Mouse (Mus musculus) spleen, adult 2 months (tissue): ENCODE results near the gene Lef1. TPM values are rescaled to one million over a fixed set of nuclear protein-coding genes. Genes with fewer than 3 reads are reported as not detected.

Source experiments
- DNase-seq, 2 experiments: peaks; one replicate each; pipeline versions ENCODE4 v3.0.0 to v3.0.0-alpha.2; 2012 to 2021; ENCODE audit warnings: low spot score in 2 of 2, low read depth in 1 of 2
- H3K27ac ChIP-seq: fragments of 200-500 bp; 2 replicates; pipeline ENCODE4 v1.5.1; 2012; ENCODE audit warnings: low read length, inconsistent platforms; ENCODE audit not compliant: insufficient read depth
- H3K27me3 ChIP-seq: fragments of 200-500 bp; 2 replicates; pipeline ENCODE4 v1.6.1; 2012; ENCODE audit warnings: mild to moderate bottlenecking, moderate library complexity, low read length, inconsistent platforms; ENCODE audit not compliant: control insufficient read depth, insufficient read depth
- H3K36me3 ChIP-seq: fragments of 200-500 bp; 2 replicates; pipeline ENCODE4 v1.6.1; 2012; ENCODE audit warnings: mild to moderate bottlenecking, low read length, inconsistent platforms; ENCODE audit not compliant: control insufficient read depth, insufficient read depth
- H3K4me1 ChIP-seq: fragments of 200-500 bp; 2 replicates; pipeline ENCODE4 v1.6.1; 2011; ENCODE audit warnings: inconsistent platforms; ENCODE audit not compliant: control insufficient read depth, insufficient read depth, insufficient read length
- H3K4me3 ChIP-seq: fragments of 200-500 bp; 2 replicates; pipeline ENCODE4 v1.5.1; 2011; ENCODE audit warnings: mild to moderate bottlenecking, inconsistent platforms; ENCODE audit not compliant: insufficient read depth, insufficient read length; ENCODE audit errors: extremely low read depth
- CTCF ChIP-seq: fragments of 200-500 bp; IDR thresholded peaks from 2 replicates; pipeline ENCODE4 v1.5.1; 2011; ENCODE audit warnings: mild to moderate bottlenecking, inconsistent platforms; ENCODE audit not compliant: insufficient read depth, insufficient read length, insufficient replicate concordance; ENCODE audit errors: extremely low read depth
- POLR2A ChIP-seq: fragments of 200-500 bp; IDR thresholded peaks from 2 replicates; pipeline ENCODE4 v1.6.1; 2011; ENCODE audit warnings: low read depth, low read length, inconsistent platforms
- WGBS: fragments of 180-500 bp; shearing (Covaris S2); methylation state at CpG from one replicate; pipeline ENCODE4 v1.1.7; 2018; 5-methylcytosine and 5-hydroxymethylcytosine counted together
- polyA plus RNA-seq: library from polyadenylated mRNA; depleted of rRNA; stranded (reverse); fragments of >200 nt; gene quantifications from 2 replicates; pipeline ENCODE4 v1.2.3, GENCODE M21; 2012

The Lef1 gene
- polyA plus RNA-seq, 1 experiment = 50.9 TPM

- H3K4me1 ChIP-seq = no peaks in the 10 kb centered on the region
- H3K36me3 ChIP-seq = no peaks in the 10 kb centered on the region
- no peaks in the 10 kb centered on the region for H3K27me3 ChIP-seq
- 91% methylated on average over 3 of the region's 3 CpGs for WGBS
- TF ChIP-seq POLR2A (no peak), CTCF (no peak)
- H3K27ac ChIP-seq = no peak overlapping the region
- DNase-seq = no peak
- H3K4me3 ChIP-seq = no peak overlapping the region
Measured at GRCm38 (mm10) chr3:131255399-131255981, 145.2 kb downstream of the Lef1 start.

- no peak for DNase-seq
- no peak for TF ChIP-seq CTCF
- no peak for TF ChIP-seq POLR2A
- H3K4me1 ChIP-seq = no peaks in the 10 kb centered on the region
- no peak overlapping the region for H3K4me3 ChIP-seq
- H3K27me3 ChIP-seq = no peaks in the 10 kb centered on the region
- WGBS = 94% methylated on average over 3 of the region's 3 CpGs
- H3K27ac ChIP-seq = no peak overlapping the region
- H3K36me3 ChIP-seq = no peaks in the 10 kb centered on the region
Measured at GRCm38 (mm10) chr3:131258921-131259320, 148.7 kb downstream of the Lef1 start.

- Histone ChIP-seq H3K4me1 (no peaks in the 10 kb centered on the region), H3K27me3 (no peaks in the 10 kb centered on the region), H3K4me3 (no peak overlapping the region), H3K36me3 (no peaks in the 10 kb centered on the region), H3K27ac (no peak overlapping the region)
- WGBS = 89% methylated on average over 9 of the region's 9 CpGs
- TF ChIP-seq POLR2A (no peak), CTCF (no peak)
- no peak for DNase-seq
Measured at GRCm38 (mm10) chr3:131259392-131259965, 149.2 kb downstream of the Lef1 start.

- DNase-seq = no peak
- no peak for TF ChIP-seq CTCF
- no peak for TF ChIP-seq POLR2A
- Histone ChIP-seq H3K4me1 (no peaks in the 10 kb centered on the region), H3K4me3 (no peak overlapping the region), H3K27me3 (no peaks in the 10 kb centered on the region), H3K27ac (no peak overlapping the region), H3K36me3 (no peaks in the 10 kb centered on the region)
- WGBS = 95% methylated on average over 6 of the region's 6 CpGs
Measured at GRCm38 (mm10) chr3:131260418-131260817, 150.1 kb downstream of the Lef1 start.

GRCm38 (mm10) chr3:131263766-131264486, 153.7 kb downstream of the Lef1 start:
- Histone ChIP-seq H3K4me3 (no peak overlapping the region), H3K36me3 (no peaks in the 10 kb centered on the region), H3K4me1 (no peaks in the 10 kb centered on the region), H3K27ac (no peak overlapping the region), H3K27me3 (no peaks in the 10 kb centered on the region)
- no peak for DNase-seq
- WGBS = 93% methylated on average over 15 of the region's 15 CpGs
- TF ChIP-seq POLR2A (no peak), CTCF (no peak)

GRCm38 (mm10) chr3:131265516-131265915, 155.2 kb downstream of the Lef1 start:
- Histone ChIP-seq H3K4me1 (no peaks in the 10 kb centered on the region), H3K4me3 (no peak overlapping the region), H3K27me3 (no peaks in the 10 kb centered on the region), H3K36me3 (no peaks in the 10 kb centered on the region), H3K27ac (no peak overlapping the region)
- DNase-seq = no peak
- 94% methylated on average over 8 of the region's 8 CpGs for WGBS
- TF ChIP-seq POLR2A (no peak), CTCF (no peak)

- no peaks in the 10 kb centered on the region for H3K27me3 ChIP-seq
- no peak for TF ChIP-seq POLR2A
- no peak for TF ChIP-seq CTCF
- no peaks in the 10 kb centered on the region for H3K36me3 ChIP-seq
- WGBS = 84% methylated on average over 3 of the region's 3 CpGs
- no peak for DNase-seq
- H3K27ac ChIP-seq = no peak overlapping the region
- no peaks in the 10 kb centered on the region; the same call in 1 of the 2 replicates for H3K4me1 ChIP-seq
- H3K4me3 ChIP-seq = no peak overlapping the region
Measured at GRCm38 (mm10) chr3:131266366-131267050, 156.2 kb downstream of the Lef1 start.
